Mouse (Mus musculus): ENCODE measurements at regions not wholly inside any gene's neighbourhood (a gene's known extent, or its start where the extent isn't known, plus 50 kb on each side); places are given as distances from the start of the nearest gene placed in this dataset.
A peak's percentile ranks its signal among the peaks of the same experiment; 100 is the strongest.

DNA sequence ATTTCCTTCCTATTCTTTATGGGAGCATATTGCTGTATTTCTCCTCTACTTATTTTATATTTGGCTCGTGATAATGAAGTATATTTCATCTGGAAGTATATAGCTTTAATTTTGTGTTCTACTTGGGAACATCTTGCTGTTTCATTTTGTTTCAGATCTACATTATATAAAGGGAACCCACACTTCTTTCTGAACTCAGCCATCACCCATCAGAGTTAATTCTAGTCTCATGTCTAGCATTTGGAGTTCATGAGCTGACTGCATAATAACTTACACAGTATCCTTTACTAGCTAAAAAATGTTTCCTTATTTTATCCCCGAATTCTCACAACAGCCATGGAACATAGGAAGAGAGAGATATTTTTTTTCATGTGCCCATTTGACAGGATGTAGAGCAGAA lies 413.6 kb upstream of the 4930452B06Rik start:
- H3K4me1 ChIP-seq (ENCODE audit: insufficient read depth, low read length), result no peaks in the 10 kb centered on the region
- WGBS, result 80% methylated on average over 2 of the region's 2 CpGs
- TF ChIP-seq CTCF (IDR thresholded peaks at IDR 0.05), result no peak
- no peaks in the 10 kb centered on the region for H3K27me3 ChIP-seq (ENCODE audit: insufficient read depth, low read length)
- no peaks in the 10 kb centered on the region for H3K9me3 ChIP-seq (ENCODE audit: low read length)
- no peak overlapping the region for H3K27ac ChIP-seq (ENCODE audit: low read depth, low read length)
- H3K36me3 ChIP-seq (ENCODE audit: insufficient read depth, low read length), result no peaks in the 10 kb centered on the region
- no peak overlapping the region for H3K9ac ChIP-seq (replicated peaks; ENCODE audit: low read length, poor library complexity, severe bottlenecking)
- H3K4me3 ChIP-seq (ENCODE audit: low read depth, low read length), result no peak overlapping the region
- DNase-seq (ENCODE audit: low spot score) (no peak), ATAC-seq (ENCODE audit: low FRiP score) (no peak)
- H3K4me2 ChIP-seq (ENCODE audit: low read depth, low read length, poor library complexity, severe bottlenecking), result no peak overlapping the region

DNA sequence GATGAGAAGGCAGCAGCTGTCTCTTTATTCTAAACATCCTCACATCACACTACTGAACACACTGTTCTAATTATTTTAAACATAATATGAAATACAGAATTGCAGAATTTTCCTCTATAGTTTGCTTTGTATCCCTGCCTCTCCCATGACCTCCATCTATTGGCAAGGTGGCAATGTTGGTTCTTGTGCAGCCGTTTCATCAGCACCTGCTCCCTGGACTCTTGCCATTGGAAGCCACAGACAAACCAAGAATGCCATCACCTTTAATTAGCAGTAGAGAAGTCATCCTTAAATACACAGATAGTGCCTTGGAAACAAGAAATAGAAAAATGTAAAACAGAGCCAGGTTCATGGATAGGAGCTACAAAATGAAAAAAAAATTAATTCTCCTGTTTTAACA lies 413.0 kb upstream of the 4930452B06Rik start:
- ATAC-seq (ENCODE audit: low FRiP score) (no peak), DNase-seq (ENCODE audit: low spot score) (peak; percentile 49)
- Histone ChIP-seq H3K9me3 (ENCODE audit: low read length) (no peaks in the 10 kb centered on the region), H3K27ac (ENCODE audit: low read depth, low read length) (no peak overlapping the region), H3K4me2 (ENCODE audit: low read depth, low read length, poor library complexity, severe bottlenecking) (no peak overlapping the region), H3K4me1 (ENCODE audit: insufficient read depth, low read length) (no peaks in the 10 kb centered on the region), H3K4me3 (ENCODE audit: low read depth, low read length) (no peak overlapping the region), H3K27me3 (ENCODE audit: insufficient read depth, low read length) (no peaks in the 10 kb centered on the region), H3K36me3 (ENCODE audit: insufficient read depth, low read length) (no peaks in the 10 kb centered on the region), H3K9ac (replicated peaks; ENCODE audit: low read length, poor library complexity, severe bottlenecking) (no peak overlapping the region)
- 89% methylated on average over 1 of the region's 1 CpGs for WGBS
- TF ChIP-seq CTCF (IDR thresholded peaks at IDR 0.05), result no peak

DNA sequence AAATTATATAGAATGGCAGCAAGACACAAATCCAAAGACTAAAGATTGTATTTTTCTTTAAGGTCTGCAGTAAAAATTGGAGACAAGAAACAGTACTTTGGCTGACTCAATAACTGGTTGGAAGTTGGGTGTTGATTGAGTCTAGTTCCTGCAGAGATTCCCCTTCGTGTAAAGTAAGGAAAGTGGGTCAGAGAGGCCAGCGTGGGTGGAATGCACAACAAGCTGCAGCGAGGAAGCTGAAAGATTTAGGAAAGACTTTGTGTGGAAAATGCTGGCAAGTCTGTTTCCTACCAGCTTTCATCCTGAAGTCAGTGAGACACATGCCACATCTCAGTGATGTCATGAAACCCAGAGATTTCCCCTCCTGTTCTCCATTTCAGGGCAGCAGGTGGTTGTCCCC lies 405.1 kb upstream of the 4930452B06Rik start:
- H3K4me2 ChIP-seq (ENCODE audit: low read depth, low read length, poor library complexity, severe bottlenecking), result no peak overlapping the region
- no peaks in the 10 kb centered on the region for H3K4me1 ChIP-seq (ENCODE audit: insufficient read depth, low read length)
- TF ChIP-seq CTCF (IDR thresholded peaks at IDR 0.05), result no peak
- H3K4me3 ChIP-seq (ENCODE audit: low read depth, low read length), result no peak overlapping the region
- H3K27me3 ChIP-seq (ENCODE audit: insufficient read depth, low read length), result no peaks in the 10 kb centered on the region
- WGBS, result 76% methylated on average over 3 of the region's 3 CpGs
- no peaks in the 10 kb centered on the region for H3K36me3 ChIP-seq (ENCODE audit: insufficient read depth, low read length)
- no peak for DNase-seq (ENCODE audit: low spot score)
- H3K9me3 ChIP-seq (ENCODE audit: low read length), result no peaks in the 10 kb centered on the region
- no peak overlapping the region for H3K9ac ChIP-seq (replicated peaks; ENCODE audit: low read length, poor library complexity, severe bottlenecking)
- ATAC-seq (ENCODE audit: low FRiP score), result no peak
- H3K27ac ChIP-seq (ENCODE audit: low read depth, low read length), result no peak overlapping the region

DNA sequence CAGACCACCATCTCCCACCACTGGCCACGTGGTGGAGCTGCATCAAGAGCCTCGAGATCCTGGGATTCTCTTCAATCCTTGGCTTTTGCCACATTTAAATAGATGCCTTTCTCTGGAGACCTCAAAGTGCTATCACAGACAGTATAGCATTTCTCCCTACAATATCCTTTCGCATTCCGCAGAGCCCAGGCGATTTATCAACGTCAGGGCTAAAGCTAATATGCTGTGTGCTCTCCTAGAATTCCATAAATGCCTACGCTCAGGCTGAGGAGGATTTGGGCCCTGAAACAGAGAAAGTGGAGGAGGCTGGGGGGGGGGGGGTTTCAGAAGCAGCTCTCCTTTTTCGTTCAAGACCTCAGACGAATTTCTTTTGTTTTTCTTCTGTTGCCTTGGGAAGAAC lies 394.0 kb upstream of the 4930452B06Rik start:
- ATAC-seq (ENCODE audit: low FRiP score), result no peak
- Histone ChIP-seq H3K9ac (replicated peaks; ENCODE audit: low read length, poor library complexity, severe bottlenecking) (no peak overlapping the region), H3K4me2 (ENCODE audit: low read depth, low read length, poor library complexity, severe bottlenecking) (no peak overlapping the region), H3K36me3 (ENCODE audit: insufficient read depth, low read length) (no peaks in the 10 kb centered on the region), H3K4me1 (ENCODE audit: insufficient read depth, low read length) (no peaks in the 10 kb centered on the region), H3K9me3 (ENCODE audit: low read length) (no peaks in the 10 kb centered on the region), H3K27me3 (ENCODE audit: insufficient read depth, low read length) (no peaks in the 10 kb centered on the region), H3K4me3 (ENCODE audit: low read depth, low read length) (no peak overlapping the region), H3K27ac (ENCODE audit: low read depth, low read length) (no peak overlapping the region)
- WGBS, result 75% methylated on average over 9 of the region's 9 CpGs
- peak; percentile 12 for DNase-seq (ENCODE audit: low spot score)
- no peak for TF ChIP-seq CTCF (IDR thresholded peaks at IDR 0.05)

DNA sequence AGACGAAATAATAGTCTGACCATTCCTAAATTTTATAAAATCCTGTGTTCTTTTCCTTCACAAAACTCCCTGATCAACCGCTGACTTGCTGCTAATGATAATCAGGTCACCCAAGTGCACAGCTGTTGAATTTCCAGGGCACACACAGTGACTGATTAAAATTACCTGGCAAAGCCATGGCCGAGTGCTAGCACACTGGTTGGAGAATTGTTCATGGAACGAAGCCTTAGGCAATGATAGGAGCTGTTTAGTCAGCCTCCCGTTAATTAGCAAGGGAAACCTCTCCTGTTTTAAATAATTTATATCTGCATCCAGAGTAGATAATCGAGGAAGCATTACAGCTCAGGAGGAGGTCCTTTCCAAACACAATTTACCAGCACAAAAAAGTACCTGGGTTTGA lies 362.8 kb upstream of the 4930452B06Rik start:
- TF ChIP-seq CTCF (IDR thresholded peaks at IDR 0.05), result no peak
- no peak for ATAC-seq (ENCODE audit: low FRiP score)
- no peak overlapping the region for H3K4me2 ChIP-seq (ENCODE audit: low read depth, low read length, poor library complexity, severe bottlenecking)
- no peaks in the 10 kb centered on the region for H3K27me3 ChIP-seq (ENCODE audit: insufficient read depth, low read length)
- no peak overlapping the region for H3K9ac ChIP-seq (replicated peaks; ENCODE audit: low read length, poor library complexity, severe bottlenecking)
- H3K4me1 ChIP-seq (ENCODE audit: insufficient read depth, low read length), result no peaks in the 10 kb centered on the region
- WGBS, result 37% methylated on average over 6 of the region's 6 CpGs
- DNase-seq (ENCODE audit: low spot score), result peak; percentile 55
- no peaks in the 10 kb centered on the region for H3K36me3 ChIP-seq (ENCODE audit: insufficient read depth, low read length)
- H3K9me3 ChIP-seq (ENCODE audit: low read length), result no peaks in the 10 kb centered on the region
- H3K27ac ChIP-seq (ENCODE audit: low read depth, low read length), result no peak overlapping the region
- no peak overlapping the region for H3K4me3 ChIP-seq (ENCODE audit: low read depth, low read length)

DNA sequence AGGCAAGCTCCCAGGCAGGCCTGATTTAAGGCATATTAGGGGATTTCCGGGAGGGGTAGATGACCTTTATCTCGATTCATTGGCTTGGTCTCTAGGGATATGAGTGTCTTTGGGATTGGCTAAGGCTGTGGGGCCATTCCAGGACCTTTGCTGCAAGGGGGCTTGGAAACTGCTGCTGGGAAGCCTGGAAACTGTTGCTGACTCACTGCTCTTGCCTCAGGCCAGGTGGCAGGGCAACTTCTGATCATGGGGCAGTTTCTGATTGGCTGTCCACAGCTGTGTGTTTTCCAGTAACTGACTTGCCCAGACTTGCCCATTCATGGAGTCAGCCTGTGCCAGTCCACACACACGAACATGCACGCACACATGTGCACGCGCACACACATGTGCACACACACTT lies 349.8 kb upstream of the 4930452B06Rik start:
- no peak for ATAC-seq (ENCODE audit: low FRiP score)
- Histone ChIP-seq H3K9me3 (ENCODE audit: low read length) (no peaks in the 10 kb centered on the region), H3K4me2 (ENCODE audit: low read depth, low read length, poor library complexity, severe bottlenecking) (no peak overlapping the region), H3K4me1 (ENCODE audit: insufficient read depth, low read length) (no peaks in the 10 kb centered on the region), H3K27ac (ENCODE audit: low read depth, low read length) (no peak overlapping the region), H3K36me3 (ENCODE audit: insufficient read depth, low read length) (no peaks in the 10 kb centered on the region), H3K4me3 (ENCODE audit: low read depth, low read length) (no peak overlapping the region), H3K27me3 (ENCODE audit: insufficient read depth, low read length) (no peaks in the 10 kb centered on the region), H3K9ac (replicated peaks; ENCODE audit: low read length, poor library complexity, severe bottlenecking) (no peak overlapping the region)
- no peak for TF ChIP-seq CTCF (IDR thresholded peaks at IDR 0.05)
- 91% methylated on average over 6 of the region's 6 CpGs for WGBS
- DNase-seq (ENCODE audit: low spot score), result no peak

Data from midbrain, postnatal 0 days (tissue).